Mouse (Mus musculus) limb, embryonic 15.5 days (tissue): ENCODE data around the gene Bnipl. TPM values are rescaled to one million over a fixed set of nuclear protein-coding genes. Genes with fewer than 3 reads are reported as not detected.

ENCODE experiments used
- ATAC-seq: fragments of 200-750 bp; cut with Nextera tagmentation; 2 replicates; pipeline ENCODE4 v1.8.0; 2017; ENCODE audit warnings: low read depth, moderate TSS enrichment; ENCODE audit not compliant: insufficient number of reproducible peaks, low FRiP score, low TSS enrichment
- H3K27ac ChIP-seq: fragments of 300-500 bp; sonication (generic); 2 replicates; pipeline ENCODE4 v1.5.1; 2015; ENCODE audit warnings: moderate library complexity, mild to moderate bottlenecking, inconsistent platforms
- H3K27me3 ChIP-seq: fragments of 300-500 bp; sonication (generic); 2 replicates; pipeline ENCODE4 v1.6.1; 2015; ENCODE audit warnings: inconsistent platforms
- H3K36me3 ChIP-seq: fragments of 300-500 bp; sonication (generic); 2 replicates; pipeline ENCODE4 v1.6.1; 2015; ENCODE audit warnings: inconsistent platforms
- H3K4me1 ChIP-seq: fragments of 300-500 bp; sonication (generic); 2 replicates; pipeline ENCODE4 v1.6.1; 2015; ENCODE audit warnings: inconsistent platforms
- H3K4me2 ChIP-seq: fragments of 300-500 bp; sonication (generic); 2 replicates; pipeline ENCODE4 v1.6.1; 2015; ENCODE audit warnings: mild to moderate bottlenecking, inconsistent platforms
- H3K4me3 ChIP-seq: fragments of 300-500 bp; sonication (generic); 2 replicates; pipeline ENCODE4 v1.5.1; 2015; ENCODE audit warnings: mild to moderate bottlenecking, inconsistent platforms
- H3K9ac ChIP-seq: fragments of 300-500 bp; sonication (generic); 2 replicates; pipeline ENCODE4 v1.6.1; 2015; ENCODE audit warnings: inconsistent platforms
- H3K9me3 ChIP-seq: fragments of 300-500 bp; sonication (generic); 2 replicates; pipeline ENCODE4 v1.6.1; 2016; ENCODE audit warnings: inconsistent platforms
- WGBS: fragments of 180-500 bp; shearing (Covaris S2); methylation state at CpG from one replicate; pipeline ENCODE4 v1.1.7; 2015; 5-methylcytosine and 5-hydroxymethylcytosine counted together
- polyA plus RNA-seq: library from polyadenylated mRNA; unstranded; fragments of >200 nt; fragmentation: Nextera tagmentation; extraction: Ambion mirVana; gene quantifications from 2 replicates; pipeline ENCODE4 v1.2.1, GENCODE M21; 2015

The Bnipl gene
- polyA plus RNA-seq, 1 experiment from 2014 or later = 17.2 TPM

DNA sequence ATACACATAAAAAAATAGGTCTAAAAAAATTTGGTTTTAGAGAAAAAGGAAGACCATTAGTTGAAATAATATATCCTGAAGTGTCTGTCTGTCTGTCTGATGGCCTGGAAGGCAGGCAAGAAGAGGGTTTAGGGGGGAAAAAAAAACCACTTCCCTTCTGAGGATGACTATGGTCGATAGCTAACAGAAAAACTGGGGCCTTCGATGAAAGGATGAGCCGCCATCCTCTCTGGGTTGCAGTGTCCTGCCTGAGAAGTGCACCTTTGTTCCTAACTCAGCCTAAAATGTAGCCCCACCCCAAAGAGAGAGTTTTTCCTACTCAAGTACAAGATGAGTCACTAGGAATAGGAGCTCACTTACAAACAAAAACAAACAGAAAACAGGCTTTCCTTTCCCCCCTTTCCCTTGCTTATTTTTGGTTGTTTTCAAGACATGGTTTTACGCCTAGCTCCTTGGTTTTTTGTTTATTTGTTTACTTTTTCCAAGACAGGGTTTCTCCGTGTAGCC is 25.5 kb upstream of the Bnipl start:
- no peaks in the 10 kb centered on the region for H3K36me3 ChIP-seq
- H3K27ac ChIP-seq = no peak overlapping the region
- no peak overlapping the region for H3K4me2 ChIP-seq
- no peak overlapping the region for H3K4me3 ChIP-seq
- no peaks in the 10 kb centered on the region for H3K9me3 ChIP-seq
- H3K27me3 ChIP-seq = no peaks in the 10 kb centered on the region
- H3K4me1 ChIP-seq = peaks cover 11% of the 10 kb centered on the region; the same call in 1 of the 2 replicates
- WGBS = 79% methylated on average over 5 of the region's 5 CpGs
- no peak overlapping the region for H3K9ac ChIP-seq
- ATAC-seq = no peak

DNA sequence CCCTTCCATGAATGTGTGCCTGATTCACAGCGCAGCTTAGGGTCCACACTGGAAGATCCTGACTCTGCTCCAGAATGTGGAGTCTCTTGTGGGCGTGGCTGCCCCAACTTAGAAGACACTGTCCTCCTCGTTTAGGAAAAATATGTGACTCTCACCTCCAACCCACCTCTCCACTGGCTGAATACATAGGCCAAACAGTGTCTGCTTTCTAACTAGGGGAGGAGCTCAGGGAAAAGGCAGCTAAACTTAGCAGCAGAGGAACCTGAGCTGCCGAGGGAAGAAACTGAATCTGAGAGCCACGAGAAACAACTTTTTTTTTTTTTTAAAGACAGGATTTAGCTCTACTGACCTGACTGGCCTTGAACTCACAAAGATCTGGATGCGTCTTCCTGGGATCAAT is 24.2 kb upstream of the Bnipl start:
- 66% methylated on average over 6 of the region's 6 CpGs for WGBS
- no peak for ATAC-seq
- Histone ChIP-seq H3K36me3 (no peaks in the 10 kb centered on the region), H3K4me2 (no peak overlapping the region), H3K4me3 (no peak overlapping the region), H3K27me3 (no peaks in the 10 kb centered on the region), H3K9me3 (no peaks in the 10 kb centered on the region), H3K4me1 (peaks cover 6% of the 10 kb centered on the region; the same call in 1 of the 2 replicates), H3K27ac (0 out of 2 replicates have a peak overlapping the region, but pooled peaks have one; percentile 24), H3K9ac (no peak overlapping the region)

DNA sequence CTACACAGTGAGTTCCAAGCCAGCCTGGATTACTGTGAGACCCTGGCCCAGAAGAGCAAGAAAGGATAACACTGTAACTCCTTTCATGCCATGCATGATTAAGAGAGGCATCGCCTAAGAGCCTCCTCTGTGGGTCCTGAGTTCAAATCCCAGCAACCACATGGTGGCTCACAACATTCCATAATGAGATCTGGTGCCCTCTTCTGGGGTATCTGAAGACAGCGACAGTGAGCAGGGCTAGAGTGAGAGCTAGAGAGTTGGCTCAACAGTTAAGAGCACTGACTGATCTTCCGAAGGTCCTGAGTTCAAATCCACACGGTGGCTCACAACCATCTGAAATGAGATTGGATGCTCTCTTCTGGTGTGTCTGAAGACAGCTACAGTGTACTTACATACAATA is 23.5 kb upstream of the Bnipl start:
- Histone ChIP-seq H3K9ac (no peak overlapping the region), H3K27ac (no peak overlapping the region), H3K9me3 (no peaks in the 10 kb centered on the region), H3K4me2 (no peak overlapping the region), H3K4me1 (peaks cover 4% of the 10 kb centered on the region; the same call in 1 of the 2 replicates), H3K36me3 (peaks cover 4% of the 10 kb centered on the region; the same call in 1 of the 2 replicates), H3K4me3 (no peak overlapping the region), H3K27me3 (no peaks in the 10 kb centered on the region)
- no peak for ATAC-seq
- 87% methylated on average over 4 of the region's 4 CpGs for WGBS

DNA sequence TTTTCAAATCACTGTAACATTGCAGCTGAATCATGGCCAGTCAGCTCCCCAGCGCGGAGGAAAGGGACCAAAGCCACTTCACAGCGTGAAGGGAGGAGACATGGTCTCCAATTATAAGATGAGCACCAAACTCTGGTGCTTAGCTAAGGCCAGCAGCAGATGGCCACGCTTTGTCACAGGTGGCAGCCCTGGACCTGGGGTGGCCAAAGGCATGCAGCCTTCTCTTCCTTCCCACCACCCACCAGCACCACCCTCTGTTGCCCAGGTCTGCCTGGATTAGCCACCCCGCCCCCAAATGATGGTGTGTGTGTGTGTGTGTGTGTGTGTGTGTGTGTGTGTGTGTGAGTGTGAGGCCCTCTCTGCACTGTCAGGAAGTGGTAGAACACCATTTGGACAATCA is 22.5 kb upstream of the Bnipl start:
- Histone ChIP-seq H3K4me1 (peaks cover 4% of the 10 kb centered on the region; the same call in 1 of the 2 replicates), H3K9ac (no peak overlapping the region), H3K4me3 (no peak overlapping the region), H3K36me3 (peaks cover 7% of the 10 kb centered on the region), H3K4me2 (no peak overlapping the region), H3K27me3 (no peaks in the 10 kb centered on the region), H3K27ac (no peak overlapping the region), H3K9me3 (no peaks in the 10 kb centered on the region)
- WGBS = 91% methylated on average over 5 of the region's 5 CpGs
- no peak for ATAC-seq

DNA sequence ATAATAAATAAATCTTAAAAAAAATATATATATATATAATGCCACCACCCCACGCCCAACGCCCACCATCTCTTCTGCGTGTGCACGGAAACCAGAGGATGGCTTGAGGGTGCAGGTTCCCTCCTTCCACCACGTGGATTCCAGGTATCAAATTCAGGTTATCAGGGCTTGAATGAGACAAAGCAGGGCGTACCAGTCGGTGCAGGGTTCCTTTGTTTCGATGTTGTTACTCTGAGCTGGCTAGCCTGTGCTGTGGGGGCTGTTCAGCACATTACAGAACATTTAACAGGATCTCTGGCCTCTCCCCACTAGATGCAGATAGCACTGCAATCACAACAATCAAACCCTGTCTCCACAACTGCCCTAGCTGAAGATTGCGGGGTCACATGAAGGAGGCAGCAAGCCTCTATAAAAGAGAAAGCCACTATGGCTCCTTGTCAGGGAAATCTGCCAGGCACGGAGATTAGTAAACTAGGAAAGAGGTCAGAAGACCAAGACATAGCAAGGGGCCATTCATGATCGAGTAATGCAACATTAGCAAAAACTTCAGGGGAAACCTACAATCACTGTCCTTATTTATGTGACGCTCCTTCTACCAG is 19.9 kb upstream of the Bnipl start:
- Histone ChIP-seq H3K9ac (no peak overlapping the region), H3K4me2 (no peak overlapping the region), H3K27ac (no peak overlapping the region), H3K36me3 (peaks cover 31% of the 10 kb centered on the region), H3K27me3 (no peaks in the 10 kb centered on the region), H3K4me3 (no peak overlapping the region), H3K9me3 (no peaks in the 10 kb centered on the region), H3K4me1 (peaks cover 4% of the 10 kb centered on the region; the same call in 1 of the 2 replicates)
- WGBS = 85% methylated on average over 12 of the region's 12 CpGs
- no peak for ATAC-seq

DNA sequence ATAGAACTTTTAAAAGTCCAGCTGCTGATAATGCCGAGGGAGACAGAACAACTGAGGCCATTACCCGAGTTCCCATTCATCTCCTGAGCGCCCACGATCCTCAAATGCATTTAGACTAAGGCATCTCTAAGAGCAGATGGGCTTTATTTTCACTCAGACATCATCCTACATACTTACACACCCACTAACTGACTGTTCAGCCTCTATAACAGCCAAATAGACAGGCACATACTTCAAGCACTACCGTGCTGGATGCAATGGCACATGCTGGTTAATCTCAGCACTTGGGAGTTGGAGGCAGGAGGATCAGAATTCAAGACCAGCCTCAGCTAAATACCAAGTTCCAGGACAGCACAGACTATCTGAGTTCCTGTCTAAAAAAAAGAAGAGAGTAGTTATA is 18.8 kb upstream of the Bnipl start:
- H3K36me3 ChIP-seq = peaks cover 35% of the 10 kb centered on the region
- no peak overlapping the region for H3K4me3 ChIP-seq
- H3K9ac ChIP-seq = no peak overlapping the region
- no peak overlapping the region for H3K4me2 ChIP-seq
- H3K4me1 ChIP-seq = no peaks in the 10 kb centered on the region
- no peaks in the 10 kb centered on the region for H3K27me3 ChIP-seq
- no peak for ATAC-seq
- H3K27ac ChIP-seq = no peak overlapping the region
- 89% methylated on average over 5 of the region's 5 CpGs for WGBS
- no peaks in the 10 kb centered on the region for H3K9me3 ChIP-seq

DNA sequence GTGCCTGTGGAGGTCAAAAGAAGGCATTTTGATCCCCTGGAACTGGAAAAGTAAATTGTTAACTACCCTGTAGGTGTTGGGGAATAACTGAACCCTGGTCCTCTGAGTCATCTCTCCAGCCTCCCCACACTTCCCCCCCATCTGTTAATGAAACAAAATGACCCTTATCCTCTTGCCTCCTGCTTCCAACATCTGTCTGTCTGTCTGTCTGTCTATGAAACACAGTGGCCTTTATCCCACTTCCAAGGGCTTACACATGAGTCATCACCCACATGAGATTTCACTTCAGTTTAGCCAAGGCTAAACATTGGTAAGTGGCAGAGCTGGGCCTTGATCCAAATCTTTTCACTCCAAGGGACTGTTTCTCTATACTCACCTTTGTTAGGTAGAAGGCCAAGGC is 16.9 kb upstream of the Bnipl start:
- Histone ChIP-seq H3K9ac (no peak overlapping the region), H3K4me2 (no peak overlapping the region), H3K4me1 (no peaks in the 10 kb centered on the region), H3K27me3 (no peaks in the 10 kb centered on the region), H3K27ac (no peak overlapping the region), H3K4me3 (no peak overlapping the region), H3K9me3 (no peaks in the 10 kb centered on the region), H3K36me3 (peaks cover 51% of the 10 kb centered on the region)
- ATAC-seq = no peak

DNA sequence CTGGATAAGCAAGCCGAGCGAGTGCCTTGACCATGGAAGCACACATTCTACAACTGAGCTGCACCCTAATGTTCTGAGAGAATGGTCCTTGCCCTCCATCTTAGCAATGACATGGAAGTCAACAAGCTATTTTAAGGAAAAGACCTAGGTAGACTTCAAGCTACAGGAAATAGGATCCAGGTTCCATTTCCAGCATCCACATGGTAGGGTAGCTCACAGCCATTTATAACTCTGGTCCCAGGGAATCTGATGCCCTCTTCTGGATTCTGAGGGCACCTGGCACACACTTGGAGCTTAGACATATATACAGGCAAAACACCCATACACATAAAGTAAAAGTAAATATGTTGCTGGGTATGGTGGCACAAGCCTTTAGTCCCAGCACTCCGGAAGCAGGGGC is 15.1 kb upstream of the Bnipl start:
- Histone ChIP-seq H3K27me3 (no peaks in the 10 kb centered on the region), H3K4me3 (no peak overlapping the region), H3K4me1 (no peaks in the 10 kb centered on the region), H3K4me2 (no peak overlapping the region), H3K9me3 (no peaks in the 10 kb centered on the region), H3K27ac (no peak overlapping the region), H3K36me3 (peaks cover 63% of the 10 kb centered on the region), H3K9ac (no peak overlapping the region)
- WGBS = 95% methylated on average over 3 of the region's 3 CpGs
- ATAC-seq = no peak

DNA sequence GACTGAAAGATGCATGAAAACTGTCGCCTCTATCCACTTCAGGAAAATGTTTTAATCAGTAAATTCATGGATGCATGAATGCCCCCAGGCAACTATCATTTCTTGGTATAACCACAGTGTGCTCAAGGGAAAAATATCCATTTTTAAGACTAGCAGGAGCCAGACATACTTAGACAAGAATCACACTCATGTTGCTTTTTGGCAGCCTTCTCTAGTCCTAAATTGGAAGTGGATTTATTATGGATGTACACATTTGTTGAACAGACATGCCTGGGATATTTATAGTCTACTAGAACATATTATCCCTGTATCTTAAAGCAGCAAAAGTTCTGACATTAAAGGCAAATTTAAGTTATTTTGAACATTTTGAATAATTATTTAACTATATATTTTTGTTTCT is 13.7 kb upstream of the Bnipl start:
- Histone ChIP-seq H3K9ac (no peak overlapping the region), H3K4me2 (no peak overlapping the region), H3K9me3 (no peaks in the 10 kb centered on the region), H3K4me3 (no peak overlapping the region), H3K4me1 (no peaks in the 10 kb centered on the region), H3K36me3 (peaks cover 69% of the 10 kb centered on the region), H3K27ac (no peak overlapping the region), H3K27me3 (no peaks in the 10 kb centered on the region)
- 71% methylated on average over 1 of the region's 1 CpGs for WGBS
- no peak for ATAC-seq

DNA sequence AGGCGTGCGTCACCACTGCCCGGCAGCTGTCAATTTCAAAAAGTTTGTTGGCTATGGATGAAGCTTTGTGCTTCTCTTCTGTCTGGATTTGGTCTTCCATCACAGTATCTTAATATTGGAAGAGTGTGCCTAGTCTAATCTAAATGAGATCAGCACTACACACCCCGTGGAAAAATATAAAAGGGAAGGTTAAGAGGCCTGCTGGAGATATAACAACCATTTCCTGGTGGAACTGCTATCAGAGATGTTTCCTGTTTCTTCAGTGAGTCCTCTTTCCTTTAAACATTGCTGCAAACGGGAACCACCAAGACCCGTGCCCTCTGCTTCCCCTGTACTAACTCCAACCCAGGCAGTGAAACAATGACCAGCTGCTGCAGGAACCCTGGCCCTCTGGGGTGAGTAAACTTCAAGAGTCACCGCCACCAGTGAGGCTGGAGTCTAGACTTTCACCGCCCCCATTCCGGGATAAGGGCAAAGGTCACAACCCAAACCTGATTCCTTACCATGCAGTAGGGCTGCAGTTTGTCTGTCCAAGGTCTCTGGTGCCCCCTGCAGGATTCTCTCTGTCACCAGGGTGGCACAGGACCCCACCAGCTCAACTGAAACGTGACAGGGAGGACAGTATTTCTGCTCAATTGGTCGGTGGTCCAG is 12.2 kb upstream of the Bnipl start:
- 47% methylated on average over 11 of the region's 11 CpGs for whole genome bisulfite sequencing
- H3K36me3 ChIP-seq = peaks cover 71% of the 10 kb centered on the region
- peak overlapping the region; percentile 33; the same call in 1 of the 2 replicates for H3K27ac ChIP-seq
- no peaks in the 10 kb centered on the region for H3K4me1 ChIP-seq
- no peak overlapping the region for H3K9ac ChIP-seq
- no peak overlapping the region for H3K4me3 ChIP-seq
- H3K27me3 ChIP-seq = no peaks in the 10 kb centered on the region
- H3K4me2 ChIP-seq = no peak overlapping the region
- no peaks in the 10 kb centered on the region for H3K9me3 ChIP-seq
- ATAC-seq = no peak

DNA sequence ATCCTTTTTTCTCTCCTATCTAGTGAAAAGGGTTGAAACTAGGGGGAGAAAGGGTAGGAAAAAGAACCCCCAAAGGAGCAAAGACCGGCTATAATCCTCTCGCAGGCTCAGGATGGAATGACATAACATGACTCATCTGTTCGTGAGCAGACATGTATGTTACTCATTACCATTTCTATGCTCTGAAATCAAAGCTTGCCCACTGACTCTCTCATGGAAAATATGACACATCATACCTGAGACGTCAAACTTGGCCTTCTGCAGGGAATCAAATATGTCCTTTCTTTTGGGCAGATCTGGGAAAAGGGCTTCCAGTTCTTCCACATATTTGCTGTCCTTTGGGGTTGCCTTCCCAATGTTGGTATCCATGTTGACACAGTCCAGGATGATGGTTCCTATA is 11.0 kb upstream of the Bnipl start:
- no peaks in the 10 kb centered on the region for H3K4me1 ChIP-seq
- no peak overlapping the region for H3K4me3 ChIP-seq
- peaks cover 67% of the 10 kb centered on the region for H3K36me3 ChIP-seq
- no peak overlapping the region for H3K4me2 ChIP-seq
- no peak overlapping the region for H3K27ac ChIP-seq
- no peak for ATAC-seq
- WGBS = 77% methylated on average over 4 of the region's 4 CpGs
- H3K9me3 ChIP-seq = no peaks in the 10 kb centered on the region
- no peaks in the 10 kb centered on the region for H3K27me3 ChIP-seq
- H3K9ac ChIP-seq = no peak overlapping the region

DNA sequence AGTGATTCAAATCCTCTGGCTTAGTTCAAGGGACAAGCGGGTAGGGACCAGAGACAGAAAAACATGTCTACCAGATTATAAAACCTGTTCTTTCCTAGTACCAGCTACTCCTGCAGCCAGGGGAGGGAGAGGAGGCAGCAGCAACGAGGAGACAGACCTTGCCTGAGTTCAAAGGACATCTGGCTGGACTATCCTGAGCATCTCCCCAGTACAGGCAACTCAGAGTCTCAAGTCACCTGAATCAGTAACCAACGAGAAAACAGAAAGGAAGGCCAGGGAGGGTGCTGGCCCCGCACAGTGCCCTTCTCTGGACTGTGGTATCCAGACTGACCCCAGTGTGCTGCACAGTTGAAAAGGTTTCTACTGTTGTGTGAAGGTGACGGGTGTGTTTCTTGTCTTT is 5.9 kb upstream of the Bnipl start:
- H3K27me3 ChIP-seq = no peaks in the 10 kb centered on the region
- no peak for ATAC-seq
- H3K9me3 ChIP-seq = no peaks in the 10 kb centered on the region
- no peaks in the 10 kb centered on the region for H3K4me1 ChIP-seq
- peaks cover 69% of the 10 kb centered on the region for H3K36me3 ChIP-seq
- no peak overlapping the region for H3K4me2 ChIP-seq
- 80% methylated on average over 5 of the region's 5 CpGs for WGBS
- no peak overlapping the region for H3K27ac ChIP-seq
- H3K4me3 ChIP-seq = no peak overlapping the region
- no peak overlapping the region for H3K9ac ChIP-seq
